Mouse (Mus musculus): ENCODE data around the gene Gdf10. TPM values are rescaled to one million over a fixed set of nuclear protein-coding genes. Genes with fewer than 3 reads are reported as not detected.

Gdf10 gene
- total RNA-seq (2017) = not detected in 2 replicates

GRCm38 (mm10) chr14:33923168-33924070, at the start of gene Gdf10:
TSS of gene Gdf10 (plus strand) at chr14:33923587.
- no peak for ATAC-seq (replicated peaks in 1 of 2; ENCODE audit: insufficient read depth in 1 of 2, low FRiP score in 2 of 2, low TSS enrichment in 1 of 2, low read depth in 1 of 2, poor library complexity in 2 of 2, severe bottlenecking in 2 of 2)

- ATAC-seq (replicated peaks in 1 of 2; ENCODE audit: insufficient read depth in 1 of 2, low FRiP score in 2 of 2, low TSS enrichment in 1 of 2, low read depth in 1 of 2, poor library complexity in 2 of 2, severe bottlenecking in 2 of 2) = no peak
Observed at GRCm38 (mm10) chr14:33878826-33879225, 44.6 kb upstream of the Gdf10 start.

GRCm38 (mm10) chr14:33880236-33880635, 43.2 kb upstream of the Gdf10 start:
- no peak for ATAC-seq (replicated peaks in 1 of 2; ENCODE audit: insufficient read depth in 1 of 2, low FRiP score in 2 of 2, low TSS enrichment in 1 of 2, low read depth in 1 of 2, poor library complexity in 2 of 2, severe bottlenecking in 2 of 2)

- no peak for ATAC-seq (replicated peaks in 1 of 2; ENCODE audit: insufficient read depth in 1 of 2, low FRiP score in 2 of 2, low TSS enrichment in 1 of 2, low read depth in 1 of 2, poor library complexity in 2 of 2, severe bottlenecking in 2 of 2)
Observed at GRCm38 (mm10) chr14:33881471-33881870, 41.9 kb upstream of the Gdf10 start.

GRCm38 (mm10) chr14:33883046-33883445, 40.3 kb upstream of the Gdf10 start:
- no peak for ATAC-seq (replicated peaks in 1 of 2; ENCODE audit: insufficient read depth in 1 of 2, low FRiP score in 2 of 2, low TSS enrichment in 1 of 2, low read depth in 1 of 2, poor library complexity in 2 of 2, severe bottlenecking in 2 of 2)

GRCm38 (mm10) chr14:33885466-33885865, 37.9 kb upstream of the Gdf10 start:
- ATAC-seq (replicated peaks in 1 of 2; ENCODE audit: insufficient read depth in 1 of 2, low FRiP score in 2 of 2, low TSS enrichment in 1 of 2, low read depth in 1 of 2, poor library complexity in 2 of 2, severe bottlenecking in 2 of 2) = no peak

- no peak for ATAC-seq (replicated peaks in 1 of 2; ENCODE audit: insufficient read depth in 1 of 2, low FRiP score in 2 of 2, low TSS enrichment in 1 of 2, low read depth in 1 of 2, poor library complexity in 2 of 2, severe bottlenecking in 2 of 2)
Observed at GRCm38 (mm10) chr14:33888387-33889035, 34.9 kb upstream of the Gdf10 start.

GRCm38 (mm10) chr14:33889971-33890370, 33.4 kb upstream of the Gdf10 start:
- ATAC-seq (replicated peaks in 1 of 2; ENCODE audit: insufficient read depth in 1 of 2, low FRiP score in 2 of 2, low TSS enrichment in 1 of 2, low read depth in 1 of 2, poor library complexity in 2 of 2, severe bottlenecking in 2 of 2) = no peak

- ATAC-seq (replicated peaks in 1 of 2; ENCODE audit: insufficient read depth in 1 of 2, low FRiP score in 2 of 2, low TSS enrichment in 1 of 2, low read depth in 1 of 2, poor library complexity in 2 of 2, severe bottlenecking in 2 of 2) = no peak
Observed at GRCm38 (mm10) chr14:33891507-33891906, 31.9 kb upstream of the Gdf10 start.

- no peak for ATAC-seq (replicated peaks in 1 of 2; ENCODE audit: insufficient read depth in 1 of 2, low FRiP score in 2 of 2, low TSS enrichment in 1 of 2, low read depth in 1 of 2, poor library complexity in 2 of 2, severe bottlenecking in 2 of 2)
Observed at GRCm38 (mm10) chr14:33895777-33896176, 27.6 kb upstream of the Gdf10 start.

GRCm38 (mm10) chr14:33896628-33897300, 26.6 kb upstream of the Gdf10 start:
- no peak for ATAC-seq (replicated peaks in 1 of 2; ENCODE audit: insufficient read depth in 1 of 2, low FRiP score in 2 of 2, low TSS enrichment in 1 of 2, low read depth in 1 of 2, poor library complexity in 2 of 2, severe bottlenecking in 2 of 2)

GRCm38 (mm10) chr14:33902783-33903182, 20.6 kb upstream of the Gdf10 start:
- ATAC-seq (replicated peaks in 1 of 2; ENCODE audit: insufficient read depth in 1 of 2, low FRiP score in 2 of 2, low TSS enrichment in 1 of 2, low read depth in 1 of 2, poor library complexity in 2 of 2, severe bottlenecking in 2 of 2) = no peak

GRCm38 (mm10) chr14:33903199-33903598, 20.2 kb upstream of the Gdf10 start:
- no peak for ATAC-seq (replicated peaks in 1 of 2; ENCODE audit: insufficient read depth in 1 of 2, low FRiP score in 2 of 2, low TSS enrichment in 1 of 2, low read depth in 1 of 2, poor library complexity in 2 of 2, severe bottlenecking in 2 of 2)

- no peak for ATAC-seq (replicated peaks in 1 of 2; ENCODE audit: insufficient read depth in 1 of 2, low FRiP score in 2 of 2, low TSS enrichment in 1 of 2, low read depth in 1 of 2, poor library complexity in 2 of 2, severe bottlenecking in 2 of 2)
Observed at GRCm38 (mm10) chr14:33904851-33905250, 18.5 kb upstream of the Gdf10 start.

GRCm38 (mm10) chr14:33913727-33914126, 9.7 kb upstream of the Gdf10 start:
- ATAC-seq (replicated peaks in 1 of 2; ENCODE audit: insufficient read depth in 1 of 2, low FRiP score in 2 of 2, low TSS enrichment in 1 of 2, low read depth in 1 of 2, poor library complexity in 2 of 2, severe bottlenecking in 2 of 2) = peak in 1 of 2 experiments; percentile 32; a peak in 2 of 4 replicates

GRCm38 (mm10) chr14:33914206-33914605, 9.2 kb upstream of the Gdf10 start:
- ATAC-seq (replicated peaks in 1 of 2; ENCODE audit: insufficient read depth in 1 of 2, low FRiP score in 2 of 2, low TSS enrichment in 1 of 2, low read depth in 1 of 2, poor library complexity in 2 of 2, severe bottlenecking in 2 of 2) = no peak

- no peak for ATAC-seq (replicated peaks in 1 of 2; ENCODE audit: insufficient read depth in 1 of 2, low FRiP score in 2 of 2, low TSS enrichment in 1 of 2, low read depth in 1 of 2, poor library complexity in 2 of 2, severe bottlenecking in 2 of 2)
Observed at GRCm38 (mm10) chr14:33920727-33921559, 2.4 kb upstream of the Gdf10 start.
